Mouse (Mus musculus) neural tube, embryonic 12.5 days (tissue): Measurements from ENCODE around the gene Olfr191. TPM values are rescaled to one million over a fixed set of nuclear protein-coding genes. Genes with fewer than 3 reads are reported as not detected.

Experiments used
- ATAC-seq: fragments of 200-750 bp; cut with Nextera tagmentation; 2 replicates; pipeline ENCODE4 v1.8.0; 2017; ENCODE audit warnings: low read depth, mild to moderate bottlenecking, moderate TSS enrichment, moderate library complexity; ENCODE audit not compliant: low FRiP score
- H3K27ac ChIP-seq: fragments of 300-500 bp; sonication (generic); 2 replicates; pipeline ENCODE4 v1.5.1; 2016
- H3K27me3 ChIP-seq: fragments of 300-500 bp; sonication (generic); replicated peaks from 2 replicates; pipeline ENCODE4 v1.6.1; 2016; ENCODE audit warnings: mild to moderate bottlenecking
- H3K36me3 ChIP-seq: fragments of 300-500 bp; sonication (generic); 2 replicates; pipeline ENCODE4 v1.6.1; 2016; ENCODE audit warnings: mild to moderate bottlenecking
- H3K4me1 ChIP-seq: fragments of 300-500 bp; sonication (generic); 2 replicates; pipeline ENCODE4 v1.6.1; 2016
- H3K4me2 ChIP-seq: fragments of 300-500 bp; sonication (generic); replicated peaks from 2 replicates; pipeline ENCODE4 v1.6.1; 2016; ENCODE audit warnings: mild to moderate bottlenecking
- H3K4me3 ChIP-seq: fragments of 300-500 bp; sonication (generic); 2 replicates; pipeline ENCODE4 v1.5.1; 2016
- H3K9ac ChIP-seq: fragments of 300-500 bp; sonication (generic); 2 replicates; pipeline ENCODE4 v1.6.1; 2016; ENCODE audit warnings: mild to moderate bottlenecking
- H3K9me3 ChIP-seq: fragments of 300-500 bp; sonication (generic); 2 replicates; pipeline ENCODE4 v1.6.1; 2016; ENCODE audit warnings: mild to moderate bottlenecking
- WGBS: fragments of 180-500 bp; shearing (Covaris S2); methylation state at CpG from one replicate; pipeline ENCODE4 v1.1.7; 2016; 5-methylcytosine and 5-hydroxymethylcytosine counted together
- polyA plus RNA-seq: library from polyadenylated mRNA; unstranded; fragments of >200 nt; fragmentation: Nextera tagmentation; extraction: Ambion mirVana; gene quantifications from 2 replicates; pipeline ENCODE4 v1.2.1, GENCODE M21; 2016

The Olfr191 gene
- polyA plus RNA-seq, 1 experiment from 2014 or later, result not detected

- Histone ChIP-seq H3K27me3 (no peaks in the 10 kb centered on the region), H3K27ac (no peak overlapping the region), H3K4me3 (no peak overlapping the region), H3K9me3 (no peaks in the 10 kb centered on the region), H3K4me2 (no peak overlapping the region), H3K9ac (no peak overlapping the region), H3K36me3 (no peaks in the 10 kb centered on the region), H3K4me1 (no peaks in the 10 kb centered on the region)
- ATAC-seq, result no peak
- WGBS, result 75% methylated on average over 4 of the region's 4 CpGs
Observed at GRCm38 (mm10) chr16:59047579-59047978, 42.0 kb downstream of the Olfr191 start.

GRCm38 (mm10) chr16:59045835-59046234, 43.8 kb downstream of the Olfr191 start:
- no peaks in the 10 kb centered on the region for H3K4me1 ChIP-seq
- H3K36me3 ChIP-seq, result no peaks in the 10 kb centered on the region
- no peak overlapping the region for H3K4me3 ChIP-seq
- H3K4me2 ChIP-seq, result no peak overlapping the region
- no peak for ATAC-seq
- 84% methylated on average over 3 of the region's 3 CpGs for WGBS
- H3K27ac ChIP-seq, result no peak overlapping the region
- no peaks in the 10 kb centered on the region for H3K9me3 ChIP-seq
- no peaks in the 10 kb centered on the region for H3K27me3 ChIP-seq
- no peak overlapping the region for H3K9ac ChIP-seq

- Histone ChIP-seq H3K27ac (no peak within 1 kb of the TSS), H3K36me3 (no peaks in the 10 kb centered on the region), H3K27me3 (no peaks in the 10 kb centered on the region), H3K9me3 (no peaks in the 10 kb centered on the region), H3K4me2 (no peak within 1 kb of the TSS), H3K4me1 (no peaks in the 10 kb centered on the region), H3K4me3 (no peak within 1 kb of the TSS), H3K9ac (no peak within 1 kb of the TSS)
- ATAC-seq, result no peak
- WGBS, result 92% methylated on average over 7 of the region's 7 CpGs
Observed at GRCm38 (mm10) chr16:59039710-59040109, 49.9 kb downstream of the Olfr191 start, which contains the start of gene Olfr187. TSS of gene Olfr187 (minus strand) at chr16:59039767.

Other genes starting within 250 kb of the Olfr191 start
- not detected in 2 replicates for gene Olfr177, start 215.1 kb downstream of the Olfr191 start, polyA plus RNA-seq
- gene Olfr178, start 197.8 kb downstream of the Olfr191 start, polyA plus RNA-seq, result not detected in 2 replicates
- gene Olfr181, start 161.1 kb downstream of the Olfr191 start, polyA plus RNA-seq, result not detected in 2 replicates
- not detected in 2 replicates for gene Olfr180, start 160.4 kb downstream of the Olfr191 start, polyA plus RNA-seq
- gene Olfr183, start 94.5 kb downstream of the Olfr191 start, polyA plus RNA-seq, result not detected in 2 replicates
- not detected in 2 replicates for gene Olfr186, start 59.5 kb downstream of the Olfr191 start, polyA plus RNA-seq
- gene Olfr187, start 50.1 kb downstream of the Olfr191 start, polyA plus RNA-seq, result not detected in 2 replicates
- gene Olfr190, start 11.8 kb downstream of the Olfr191 start, polyA plus RNA-seq, result not detected in 2 replicates
- not detected in 2 replicates for gene Olfr193, start 22.1 kb upstream of the Olfr191 start, polyA plus RNA-seq
- gene Olfr194, start 31.2 kb upstream of the Olfr191 start, polyA plus RNA-seq, result not detected in 2 replicates
- gene Olfr195, start 57.2 kb upstream of the Olfr191 start, polyA plus RNA-seq, result not detected in 2 replicates
- gene Olfr196, start 80.6 kb upstream of the Olfr191 start, polyA plus RNA-seq, result not detected in 2 replicates
- gene Olfr198, start 113.7 kb upstream of the Olfr191 start, polyA plus RNA-seq, result not detected in 2 replicates
- not detected in 2 replicates for gene Olfr199, start 129.9 kb upstream of the Olfr191 start, polyA plus RNA-seq
- not detected in 2 replicates for gene Olfr201, start 182.8 kb upstream of the Olfr191 start, polyA plus RNA-seq
- not detected in 2 replicates for gene Olfr202, start 197.0 kb upstream of the Olfr191 start, polyA plus RNA-seq
- gene Olfr203, start 209.1 kb upstream of the Olfr191 start, polyA plus RNA-seq, result not detected in 2 replicates
- gene Olfr204, start 228.4 kb upstream of the Olfr191 start, polyA plus RNA-seq, result not detected in 2 replicates
- gene Olfr205, start 241.3 kb upstream of the Olfr191 start, polyA plus RNA-seq, result not detected in 2 replicates